Mouse (Mus musculus) central nervous system, embryonic 18 days (tissue): ENCODE results near the gene Kbtbd12. TPM values are rescaled to one million over a fixed set of nuclear protein-coding genes. Genes with fewer than 3 reads are reported as not detected.

ENCODE experiments used
- polyA plus RNA-seq: library from polyadenylated mRNA; depleted of rRNA; stranded (reverse); fragments of >200 nt; gene quantifications from 2 replicates; pipeline ENCODE4 v1.2.3, GENCODE M21; 2012; rRNA removed

The Kbtbd12 gene
- 0.25 and 0.27 TPM in 2 replicates for polyA plus RNA-seq

DNA sequence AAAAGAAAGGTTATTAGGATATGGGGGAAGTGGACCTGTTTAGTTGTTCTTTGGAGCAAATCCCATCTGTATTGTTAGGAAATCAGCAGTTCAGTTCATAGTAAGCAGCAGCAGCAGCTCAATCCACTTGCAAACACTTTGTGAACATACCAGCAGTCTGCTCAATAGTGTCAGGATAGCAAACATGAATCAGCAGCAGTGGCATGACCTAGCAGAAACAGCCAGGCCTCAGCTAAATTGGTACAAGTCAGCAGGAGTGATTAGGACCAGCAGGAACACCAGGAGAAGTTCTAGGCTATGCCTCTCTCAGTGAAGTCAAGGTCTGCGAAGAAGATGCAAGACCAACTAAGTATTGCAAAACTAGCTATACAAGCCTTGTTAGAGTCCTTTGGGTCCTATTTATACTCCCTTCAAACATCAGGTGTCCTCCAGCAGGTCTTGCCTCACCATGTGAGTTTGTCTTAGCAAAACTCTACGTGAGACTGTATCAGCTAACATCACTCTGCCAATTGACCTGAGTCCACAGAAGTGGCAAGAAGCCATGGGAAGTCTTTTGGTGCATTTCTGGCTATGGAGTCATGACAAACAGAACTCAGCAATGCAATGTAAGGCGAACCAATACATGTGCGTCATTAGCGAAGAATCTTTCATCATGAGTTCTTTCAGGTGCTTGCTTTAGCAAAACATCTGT, at the start of gene Kbtbd12:
Gene Kbtbd12, minus strand, starts transcription at position 340 of the 691 bp plus-strand sequence.

DNA sequence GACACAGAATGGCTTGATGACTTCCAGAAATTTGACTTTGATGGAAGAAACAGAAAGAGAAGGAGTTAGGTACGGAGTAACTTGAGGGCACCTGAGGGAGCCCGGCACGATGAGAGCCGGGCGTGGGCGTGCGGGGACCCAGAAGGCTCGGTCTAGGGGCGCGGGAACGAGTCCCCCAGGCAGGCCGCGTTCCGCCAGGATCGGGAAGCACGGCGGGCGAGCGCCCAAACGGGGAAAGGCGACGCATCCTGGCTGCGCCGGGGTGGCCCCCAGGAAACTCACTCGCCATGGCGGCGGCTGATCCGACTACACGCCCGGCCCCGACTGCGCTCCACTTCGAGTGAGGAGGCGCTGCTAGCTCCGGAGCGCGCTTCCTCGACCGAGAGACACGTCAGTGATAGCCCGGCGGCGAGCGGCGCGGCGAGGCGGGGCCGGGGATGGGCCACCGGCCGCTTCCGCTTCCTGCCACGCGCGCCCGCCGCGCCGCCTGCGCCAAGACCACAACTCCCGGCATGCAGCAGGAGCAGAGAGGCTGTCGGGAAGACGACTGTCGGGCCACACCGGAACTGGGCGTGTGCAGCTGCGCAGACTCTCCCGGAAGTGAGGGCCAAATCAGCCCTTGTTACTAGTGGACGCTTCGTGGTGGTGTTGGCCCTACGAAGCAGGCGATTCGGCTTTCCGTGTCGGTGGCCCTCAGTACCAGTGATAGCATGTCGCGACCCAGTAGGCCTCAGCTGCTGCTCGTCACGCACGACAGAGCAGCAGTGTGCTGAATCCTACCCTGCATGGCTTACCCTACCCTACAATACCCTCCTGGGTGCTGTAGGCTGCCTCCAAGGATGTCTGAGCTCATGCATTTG, 119.1 kb downstream of the Kbtbd12 start, which contains the start of gene Sec61a1:
Gene Sec61a1, minus strand, starts transcription at position 502 of the 860 bp plus-strand sequence.

Other genes starting within 250 kb of the Kbtbd12 start
- 18.7 and 19.6 TPM in 2 replicates for gene Eefsec, start 191.4 kb downstream of the Kbtbd12 start, polyA plus RNA-seq
- gene Ruvbl1, start 172.5 kb downstream of the Kbtbd12 start, polyA plus RNA-seq: 71.7 and 71.9 TPM in 2 replicates
- gene Sec61a1, start 119.0 kb downstream of the Kbtbd12 start, polyA plus RNA-seq: 141 TPM in 2 replicates
- 22.3 and 23.0 TPM in 2 replicates for gene Mgll, start 86.5 kb upstream of the Kbtbd12 start, polyA plus RNA-seq
- 62.8 and 66.0 TPM in 2 replicates for gene Abtb1, start 204.0 kb upstream of the Kbtbd12 start, polyA plus RNA-seq
- gene Podxl2, start 237.1 kb upstream of the Kbtbd12 start, polyA plus RNA-seq: 1,112 and 1,218 TPM in 2 replicates